Mouse (Mus musculus) small intestine, adult 2 months (tissue): Measurements from ENCODE around the gene Nucb1.

ENCODE experiments used
- CTCF ChIP-seq: fragments of 200-500 bp; IDR thresholded peaks from 2 replicates; pipeline ENCODE4 v1.5.1; 2012; ENCODE audit warnings: low read depth, mild to moderate bottlenecking, control low read depth, inconsistent platforms, low read length, moderate library complexity, mixed read lengths; ENCODE audit not compliant: insufficient replicate concordance, insufficient read length; ENCODE audit errors: extremely low read depth
- POLR2A ChIP-seq: fragments of 200-500 bp; IDR thresholded peaks from 2 replicates; pipeline ENCODE4 v1.6.1; 2012; ENCODE audit warnings: low read depth, mild to moderate bottlenecking, control low read depth, inconsistent platforms, low read length, moderate library complexity

GRCm38 (mm10) chr7:45508561-45508960 is 1.6 kb downstream of the Nucb1 start:
- no peak for TF ChIP-seq CTCF
- no peak for TF ChIP-seq POLR2A
